Mouse (Mus musculus): ENCODE results near the gene Lamc3. TPM values are rescaled to one million over a fixed set of nuclear protein-coding genes. Genes with fewer than 3 reads are reported as not detected.

Gene Lamc3
- not detected in 2 replicates for polyA plus RNA-seq (2011; ENCODE audit: insufficient read depth, insufficient read length, low replicate concordance, missing spikeins)

DNA sequence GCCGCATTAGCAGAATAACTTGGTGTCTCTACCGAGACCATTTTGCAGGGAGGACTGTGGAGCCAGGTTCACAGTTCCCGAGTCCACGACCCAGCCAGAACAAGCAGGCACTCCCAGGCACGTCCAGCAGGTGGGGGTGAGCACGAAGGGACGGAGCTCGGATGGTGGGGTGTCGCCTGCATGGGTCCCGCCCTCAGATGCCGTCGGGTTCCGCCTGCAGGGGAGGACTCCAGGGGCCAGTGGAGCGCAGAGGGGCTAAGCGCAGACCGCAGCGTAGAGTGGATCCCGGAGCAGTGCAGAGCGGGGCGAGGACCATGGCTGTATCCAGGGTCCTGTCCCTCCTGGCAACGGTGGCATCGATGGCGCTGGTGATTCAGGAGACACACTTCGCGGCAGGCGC is at the start of gene Lamc3:
Gene Lamc3, plus strand, starts transcription at position 262 of the 400 bp plus-strand sequence.
- Histone ChIP-seq H3K27ac (ENCODE audit: control insufficient read depth, insufficient read depth, low read depth, low read length, poor library complexity) (no peak within 1 kb of the TSS), H3K4me1 (ENCODE audit: control insufficient read depth, insufficient read depth, low read length) (no peaks in the 10 kb centered on the region), H3K4me3 (replicated peaks; ENCODE audit: control insufficient read depth, low read depth, low read length) (no peak within 1 kb of the TSS)
- WGBS, result 6% methylated on average over 26 of the region's 26 CpGs
- TF ChIP-seq POLR2A (IDR thresholded peaks at IDR 0.05; ENCODE audit: borderline replicate concordance, control insufficient read depth, low read depth, low read length), result no peak
- 0 out of 2 replicates have a peak, but pooled peaks have one; percentile 18 for TF ChIP-seq CTCF (IDR thresholded peaks at IDR 0.05; ENCODE audit: control insufficient read depth, insufficient read depth, low read length)

DNA sequence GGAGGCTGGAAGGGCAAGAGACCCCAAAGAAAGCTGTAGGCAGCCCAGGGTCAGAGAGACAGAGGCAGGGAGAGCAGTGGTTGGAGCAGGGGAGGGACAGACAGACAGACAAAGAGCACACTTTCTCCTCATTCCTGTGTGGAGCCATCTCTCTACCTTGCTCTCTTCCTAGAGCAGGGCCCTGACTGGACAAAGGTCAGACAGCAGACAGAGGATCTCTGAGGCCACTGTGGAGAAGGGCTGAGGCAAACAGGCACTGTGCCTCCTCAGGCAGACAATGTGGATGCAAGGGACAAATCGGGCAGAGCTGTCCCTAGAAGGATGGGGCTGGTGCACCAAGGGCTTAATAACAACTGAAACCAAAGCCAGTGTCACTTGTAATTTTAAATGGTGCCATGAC is 48.2 kb upstream of the Lamc3 start:
- Histone ChIP-seq H3K27ac (ENCODE audit: control insufficient read depth, insufficient read depth, low read depth, low read length, poor library complexity) (no peak overlapping the region), H3K4me1 (ENCODE audit: control insufficient read depth, insufficient read depth, low read length) (no peaks in the 10 kb centered on the region), H3K4me3 (replicated peaks; ENCODE audit: control insufficient read depth, low read depth, low read length) (no peak overlapping the region)
- TF ChIP-seq POLR2A (IDR thresholded peaks at IDR 0.05; ENCODE audit: borderline replicate concordance, control insufficient read depth, low read depth, low read length) (no peak), CTCF (IDR thresholded peaks at IDR 0.05; ENCODE audit: control insufficient read depth, insufficient read depth, low read length) (no peak)
- WGBS, result 48% methylated on average over 1 of the region's 1 CpGs

DNA sequence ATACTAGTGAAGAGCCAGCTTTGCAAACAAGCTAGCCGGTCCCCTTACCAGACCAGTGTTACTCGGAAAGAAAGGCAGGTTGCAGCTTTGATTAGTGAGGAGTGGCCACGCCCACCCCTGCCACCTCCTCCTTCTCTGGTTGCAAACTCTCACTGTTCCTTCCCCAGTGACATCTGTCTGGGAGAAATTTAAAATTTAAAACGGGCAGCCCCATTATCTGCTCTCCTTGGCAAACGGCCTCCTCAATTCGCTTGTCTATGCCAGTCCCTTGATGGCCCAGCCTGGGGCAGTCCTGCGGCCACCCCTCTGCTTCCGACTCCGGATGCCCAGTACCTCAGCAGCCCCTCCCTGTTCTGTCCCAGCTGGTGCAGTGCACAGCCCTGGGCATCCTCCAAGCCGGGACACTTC is 42.4 kb upstream of the Lamc3 start:
- no peaks in the 10 kb centered on the region for H3K4me1 ChIP-seq (ENCODE audit: control insufficient read depth, insufficient read depth, low read length)

DNA sequence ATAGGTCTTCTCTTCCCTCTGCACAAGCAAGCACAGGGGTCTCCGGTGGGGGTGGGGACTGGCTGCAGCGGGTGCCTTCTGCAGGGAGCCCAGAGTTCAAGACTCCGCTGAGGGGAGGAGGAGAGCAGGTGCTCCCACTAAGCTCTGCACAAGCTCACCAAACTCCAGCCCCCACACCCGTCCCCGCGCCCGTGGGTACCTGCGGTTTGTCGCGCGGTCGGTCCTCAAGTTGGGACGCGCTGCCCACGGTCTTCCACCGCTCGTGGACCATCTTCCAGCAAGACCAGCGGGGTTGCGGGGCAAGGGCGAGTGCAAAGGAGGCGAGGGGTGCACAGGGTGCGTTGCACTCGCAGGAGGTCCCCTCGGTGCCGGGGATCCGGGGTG is 41.6 kb upstream of the Lamc3 start:
- no peaks in the 10 kb centered on the region for H3K4me1 ChIP-seq (ENCODE audit: control insufficient read depth, insufficient read depth, low read length)
- 6% methylated on average over 26 of the region's 26 CpGs for WGBS
- no peak overlapping the region for H3K4me3 ChIP-seq (replicated peaks; ENCODE audit: control insufficient read depth, low read depth, low read length)
- no peak for TF ChIP-seq CTCF (IDR thresholded peaks at IDR 0.05; ENCODE audit: control insufficient read depth, insufficient read depth, low read length)
- TF ChIP-seq POLR2A (IDR thresholded peaks at IDR 0.05; ENCODE audit: borderline replicate concordance, control insufficient read depth, low read depth, low read length), result no peak
- no peak overlapping the region for H3K27ac ChIP-seq (ENCODE audit: control insufficient read depth, insufficient read depth, low read depth, low read length, poor library complexity)

More for the DNA sequence above, 42.4 kb upstream of the Lamc3 start:
- TF ChIP-seq CTCF (IDR thresholded peaks at IDR 0.05; ENCODE audit: control insufficient read depth, insufficient read depth, low read length), result no peak
- no peak for TF ChIP-seq POLR2A (IDR thresholded peaks at IDR 0.05; ENCODE audit: borderline replicate concordance, control insufficient read depth, low read depth, low read length)
- H3K4me3 ChIP-seq (replicated peaks; ENCODE audit: control insufficient read depth, low read depth, low read length), result no peak overlapping the region
- H3K27ac ChIP-seq (ENCODE audit: control insufficient read depth, insufficient read depth, low read depth, low read length, poor library complexity), result no peak overlapping the region
- 10% methylated on average over 10 of the region's 10 CpGs for WGBS

DNA sequence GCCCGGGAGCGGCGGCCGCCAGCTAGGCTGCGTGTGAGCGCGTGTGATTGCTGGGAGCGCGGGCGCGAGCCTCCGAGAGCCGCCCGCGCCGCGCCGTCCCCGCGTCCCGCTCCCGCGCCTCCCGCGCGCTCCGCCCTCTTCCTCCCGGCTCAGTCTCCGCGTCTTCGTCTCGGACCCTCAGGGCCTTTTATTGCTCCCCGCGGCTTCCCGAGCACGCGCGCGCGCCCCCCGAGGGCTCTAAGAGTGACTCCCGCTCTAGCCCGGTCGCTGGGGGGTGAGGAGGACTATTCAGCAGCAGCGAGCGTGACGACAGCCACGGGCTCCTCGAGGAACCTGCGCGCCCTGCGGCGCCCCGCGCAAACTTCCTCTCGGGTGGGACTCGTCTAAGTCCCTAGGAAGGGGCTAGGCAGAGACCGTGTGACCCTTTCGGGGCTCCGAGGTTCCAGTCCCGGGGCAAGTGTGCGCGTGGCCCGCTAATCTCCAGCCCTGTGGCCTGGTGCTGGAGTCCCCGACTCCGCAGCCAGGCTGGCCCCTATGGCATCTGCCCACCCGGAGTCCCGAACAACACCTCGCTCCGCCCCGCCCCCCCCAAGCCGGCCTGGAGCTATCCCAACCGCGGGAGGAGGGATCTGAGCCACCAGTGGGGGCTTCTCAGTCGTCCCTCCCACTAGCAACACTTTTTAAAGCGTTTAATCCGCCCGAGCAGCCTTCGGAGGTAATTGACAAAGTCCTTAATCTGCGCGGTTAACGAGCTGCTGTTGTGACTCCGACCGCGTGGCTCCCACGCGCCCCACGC is 41.0 kb upstream of the Lamc3 start, which contains the start of gene Fibcd1:
Gene Fibcd1, minus strand, starts transcription at position 110 of the 796 bp plus-strand sequence.
- TF ChIP-seq POLR2A (IDR thresholded peaks at IDR 0.05; ENCODE audit: borderline replicate concordance, control insufficient read depth, low read depth, low read length) (no peak), CTCF (IDR thresholded peaks at IDR 0.05; ENCODE audit: control insufficient read depth, insufficient read depth, low read length) (no peak)
- Histone ChIP-seq H3K4me1 (ENCODE audit: control insufficient read depth, insufficient read depth, low read length) (no peaks in the 10 kb centered on the region), H3K4me3 (replicated peaks; ENCODE audit: control insufficient read depth, low read depth, low read length) (no peak within 1 kb of the TSS), H3K27ac (ENCODE audit: control insufficient read depth, insufficient read depth, low read depth, low read length, poor library complexity) (no peak within 1 kb of the TSS)
- 1% methylated on average over 83 of the region's 88 CpGs for WGBS

DNA sequence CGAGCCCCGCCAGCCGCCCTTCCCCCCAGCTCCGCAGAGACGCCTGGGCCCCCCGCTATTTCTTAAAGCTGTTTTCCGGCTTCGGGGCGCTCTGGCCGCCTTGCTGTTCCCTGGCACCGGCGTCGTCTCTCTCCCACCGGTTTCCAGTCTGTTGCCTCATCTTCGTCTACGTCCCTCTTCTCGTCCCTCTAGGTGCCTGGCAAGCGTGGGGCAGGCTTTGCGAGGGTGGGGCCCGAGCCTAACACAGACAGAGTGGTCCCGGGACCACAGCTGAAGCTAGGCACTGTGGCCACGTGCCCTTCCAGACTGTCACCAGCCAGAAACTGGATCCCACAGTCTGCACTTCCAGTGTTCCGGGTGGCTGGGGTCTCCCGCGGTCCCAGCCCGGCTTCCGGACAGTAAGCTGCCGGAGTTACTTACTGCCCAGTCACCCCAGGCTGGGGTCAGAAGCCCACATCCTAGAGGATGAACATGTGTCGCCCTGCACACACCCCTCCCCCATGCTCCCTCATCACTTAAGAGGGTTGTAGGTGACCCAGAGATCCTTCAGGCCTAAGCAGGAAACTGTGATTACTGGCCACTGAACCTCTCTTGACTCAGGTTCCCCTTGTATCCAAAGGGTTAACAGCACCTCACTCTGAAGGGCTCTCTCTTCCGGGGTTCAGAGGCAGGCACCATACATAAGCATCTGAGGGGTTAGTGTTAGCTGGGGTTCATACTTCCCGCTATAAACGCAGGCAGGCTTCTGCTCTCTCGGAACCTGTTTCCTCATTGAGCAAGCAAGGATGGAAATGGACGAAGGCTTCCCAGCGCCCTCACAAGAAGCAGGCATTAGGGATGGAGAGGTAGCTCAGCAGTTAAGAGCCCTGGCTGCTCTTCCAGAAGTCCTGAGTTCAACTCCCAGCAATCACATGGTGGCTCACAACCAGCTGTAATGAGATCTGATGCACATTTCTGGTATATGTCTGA is 40.1 kb upstream of the Lamc3 start:
- Histone ChIP-seq H3K27ac (ENCODE audit: control insufficient read depth, insufficient read depth, low read depth, low read length, poor library complexity) (no peak overlapping the region), H3K4me1 (ENCODE audit: control insufficient read depth, insufficient read depth, low read length) (no peaks in the 10 kb centered on the region), H3K4me3 (replicated peaks; ENCODE audit: control insufficient read depth, low read depth, low read length) (no peak overlapping the region)
- 4% methylated on average over 35 of the region's 35 CpGs for WGBS
- TF ChIP-seq CTCF (IDR thresholded peaks at IDR 0.05; ENCODE audit: control insufficient read depth, insufficient read depth, low read length), result no peak
- TF ChIP-seq POLR2A (IDR thresholded peaks at IDR 0.05; ENCODE audit: borderline replicate concordance, control insufficient read depth, low read depth, low read length), result no peak

DNA sequence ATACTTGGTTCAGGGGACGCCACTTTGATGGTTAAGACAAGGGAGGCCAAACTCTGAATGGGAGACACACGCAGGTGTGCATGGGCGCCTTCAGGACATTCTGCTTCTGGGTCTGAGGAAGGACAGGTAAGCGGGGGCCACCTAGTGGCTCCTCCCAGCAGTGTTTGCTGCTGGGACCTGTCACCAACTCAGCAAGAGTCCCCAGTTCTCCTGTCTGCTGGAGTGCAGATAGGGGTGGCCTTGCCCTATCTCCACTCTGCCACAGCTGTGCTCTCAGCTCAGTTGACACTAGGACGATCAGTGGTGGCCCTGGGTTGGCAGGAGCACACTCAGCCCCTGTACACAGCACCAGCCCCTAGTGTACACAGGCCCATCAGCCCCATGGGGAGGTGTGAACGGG is 39.2 kb upstream of the Lamc3 start:
- WGBS, result 29% methylated on average over 6 of the region's 6 CpGs
- no peaks in the 10 kb centered on the region for H3K4me1 ChIP-seq (ENCODE audit: control insufficient read depth, insufficient read depth, low read length)
- TF ChIP-seq POLR2A (IDR thresholded peaks at IDR 0.05; ENCODE audit: borderline replicate concordance, control insufficient read depth, low read depth, low read length) (no peak), CTCF (IDR thresholded peaks at IDR 0.05; ENCODE audit: control insufficient read depth, insufficient read depth, low read length) (peak; percentile 49; the same call in 1 of the 2 replicates)
- H3K4me3 ChIP-seq (replicated peaks; ENCODE audit: control insufficient read depth, low read depth, low read length), result no peak overlapping the region
- no peak overlapping the region for H3K27ac ChIP-seq (ENCODE audit: control insufficient read depth, insufficient read depth, low read depth, low read length, poor library complexity)

DNA sequence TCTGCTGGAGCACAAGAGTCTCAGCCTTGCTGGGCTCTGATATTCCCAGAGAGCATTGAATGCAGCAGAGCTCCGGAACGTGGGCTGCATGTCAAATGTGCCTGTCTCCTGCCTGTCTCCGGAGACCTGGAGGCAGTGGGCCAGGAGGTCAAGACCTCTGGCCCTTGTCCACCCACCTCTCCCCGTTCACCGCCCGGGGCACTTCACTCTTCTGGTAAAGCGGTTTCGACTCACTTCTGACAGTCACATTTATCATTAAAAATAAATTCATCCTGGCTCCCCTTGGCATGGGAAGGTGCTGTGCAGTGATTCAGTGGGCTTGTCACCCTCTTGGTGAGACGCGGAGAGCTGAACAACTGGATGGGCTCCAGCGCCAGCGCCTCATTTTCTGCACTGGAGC is 37.0 kb upstream of the Lamc3 start:
- WGBS, result 83% methylated on average over 12 of the region's 12 CpGs
- no peak for TF ChIP-seq POLR2A (IDR thresholded peaks at IDR 0.05; ENCODE audit: borderline replicate concordance, control insufficient read depth, low read depth, low read length)
- TF ChIP-seq CTCF (IDR thresholded peaks at IDR 0.05; ENCODE audit: control insufficient read depth, insufficient read depth, low read length), result no peak
- no peak overlapping the region for H3K27ac ChIP-seq (ENCODE audit: control insufficient read depth, insufficient read depth, low read depth, low read length, poor library complexity)

More for the DNA sequence above, 37.0 kb upstream of the Lamc3 start:
- Histone ChIP-seq H3K4me1 (ENCODE audit: control insufficient read depth, insufficient read depth, low read length) (no peaks in the 10 kb centered on the region), H3K4me3 (replicated peaks; ENCODE audit: control insufficient read depth, low read depth, low read length) (no peak overlapping the region)
